Mouse (Mus musculus): Measurements from ENCODE around the gene Gpn2. TPM values are rescaled to one million over a fixed set of nuclear protein-coding genes. Genes with fewer than 3 reads are reported as not detected.
A peak's percentile ranks its signal among the peaks of the same experiment; 100 is the strongest.

Gene Gpn2
- polyA plus RNA-seq, 1 experiment from 2014 or later: 16.1 TPM

DNA sequence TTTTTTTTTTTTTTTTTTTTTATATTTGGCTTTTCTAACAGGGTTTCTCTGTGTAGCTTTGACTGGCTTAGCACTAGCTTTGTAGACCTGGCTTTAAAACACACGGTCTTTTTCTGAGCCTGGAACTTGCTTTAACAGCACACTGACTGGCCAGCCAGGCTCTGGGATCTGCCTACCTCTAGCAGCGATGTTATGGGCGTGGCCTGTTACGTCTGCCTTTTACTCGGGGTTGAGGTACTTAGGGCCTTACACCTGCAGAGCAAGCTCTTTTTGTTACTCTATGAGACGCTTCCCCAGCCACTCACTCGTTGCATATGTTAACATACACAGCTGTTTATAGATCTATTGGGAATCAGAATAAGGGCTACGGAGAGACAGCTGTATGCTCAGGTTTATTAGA is 16.9 kb upstream of the Gpn2 start:
- no peak overlapping the region for H3K4me2 ChIP-seq (replicated peaks; ENCODE audit: low read depth)
- WGBS: 23% methylated on average over 8 of the region's 8 CpGs
- no peak overlapping the region for H3K4me3 ChIP-seq (ENCODE audit: low read depth, low read length)
- no peak overlapping the region for H3K27ac ChIP-seq (ENCODE audit: low read depth, low read length)
- no peaks in the 10 kb centered on the region for H3K36me3 ChIP-seq (ENCODE audit: control insufficient read depth, insufficient read depth)
- H3K9me3 ChIP-seq (ENCODE audit: control insufficient read depth): no peaks in the 10 kb centered on the region
- no peak overlapping the region for H3K9ac ChIP-seq (ENCODE audit: low read depth, low read length)
- H3K4me1 ChIP-seq (replicated peaks; ENCODE audit: control insufficient read depth, insufficient read depth, low read length): no peaks in the 10 kb centered on the region
- TF ChIP-seq CTCF (IDR thresholded peaks at IDR 0.05; ENCODE audit: low read depth): no peak
- H3K27me3 ChIP-seq (replicated peaks; ENCODE audit: control insufficient read depth, insufficient read depth, low read length): no peaks in the 10 kb centered on the region
- ATAC-seq: no peak

DNA sequence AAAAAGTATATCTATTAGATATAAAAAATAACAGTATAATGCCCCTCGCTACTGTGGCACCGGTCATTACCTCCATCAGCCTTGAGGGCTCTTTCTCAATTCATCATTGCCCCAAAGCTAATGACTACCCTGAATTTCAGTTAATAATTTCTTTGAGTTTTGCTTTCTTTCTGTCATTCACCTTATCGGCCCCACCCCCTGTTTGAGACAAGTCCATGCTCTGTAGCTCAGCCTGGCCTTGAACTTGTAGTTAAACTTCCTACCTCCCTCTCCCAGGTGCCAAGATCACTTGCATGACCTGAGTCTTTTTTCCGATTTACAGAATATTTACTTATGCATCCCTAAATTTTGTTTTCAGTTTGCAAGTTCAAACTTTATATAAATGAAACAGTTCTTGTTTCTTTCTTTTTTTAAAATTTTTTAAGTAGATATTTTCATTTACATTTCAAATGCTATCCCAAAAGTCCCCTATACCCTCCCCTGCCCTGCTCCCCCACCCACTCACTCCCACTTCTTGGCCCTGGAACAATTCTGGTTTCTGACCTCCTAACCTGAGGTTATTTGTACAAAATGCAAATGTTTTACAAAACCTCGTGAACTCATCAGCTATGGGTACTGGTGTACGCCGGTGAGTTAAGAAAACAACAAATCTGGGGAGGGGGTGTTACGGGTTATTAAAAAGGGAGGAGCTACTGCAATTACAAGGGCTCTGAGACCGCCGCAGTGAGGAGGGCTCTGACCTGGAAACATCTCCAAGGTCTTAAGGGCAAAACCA is 14.7 kb upstream of the Gpn2 start:
- H3K9me3 ChIP-seq (ENCODE audit: control insufficient read depth): no peaks in the 10 kb centered on the region
- WGBS: 39% methylated on average over 10 of the region's 10 CpGs
- peak overlapping the region; percentile 81 for H3K27ac ChIP-seq (ENCODE audit: low read depth, low read length)
- H3K4me2 ChIP-seq (replicated peaks; ENCODE audit: low read depth): peak overlapping the region; percentile 43; the same call in 1 of the 2 replicates
- H3K27me3 ChIP-seq (replicated peaks; ENCODE audit: control insufficient read depth, insufficient read depth, low read length): no peaks in the 10 kb centered on the region
- no peak for TF ChIP-seq CTCF (IDR thresholded peaks at IDR 0.05; ENCODE audit: low read depth)
- H3K9ac ChIP-seq (ENCODE audit: low read depth, low read length): peak overlapping the region; percentile 27; the same call in 1 of the 2 replicates
- H3K36me3 ChIP-seq (ENCODE audit: control insufficient read depth, insufficient read depth): no peaks in the 10 kb centered on the region
- no peaks in the 10 kb centered on the region for H3K4me1 ChIP-seq (replicated peaks; ENCODE audit: control insufficient read depth, insufficient read depth, low read length)
- peak; percentile 28 for ATAC-seq
- H3K4me3 ChIP-seq (ENCODE audit: low read depth, low read length): no peak overlapping the region

DNA sequence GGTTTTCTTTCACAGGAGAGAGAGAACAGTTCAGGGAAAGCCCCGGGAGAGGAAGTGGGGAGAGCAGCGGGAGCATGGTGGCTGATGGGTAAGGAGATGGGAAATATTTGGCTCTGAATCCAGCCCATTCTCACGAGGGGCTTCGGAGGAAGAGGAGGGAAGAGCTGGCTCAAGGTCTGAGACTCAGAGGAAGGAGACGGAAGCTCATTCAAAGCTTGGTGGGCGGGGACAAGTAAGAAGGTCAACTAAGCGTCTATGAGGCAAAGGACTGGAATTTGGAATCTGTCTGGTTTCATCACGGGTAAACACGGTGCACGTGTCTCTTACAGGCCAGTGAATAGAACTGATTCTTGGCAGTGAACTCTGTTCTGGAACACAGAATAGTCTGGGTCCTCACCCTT is 14.1 kb upstream of the Gpn2 start:
- peak overlapping the region; percentile 81 for H3K27ac ChIP-seq (ENCODE audit: low read depth, low read length)
- H3K4me1 ChIP-seq (replicated peaks; ENCODE audit: control insufficient read depth, insufficient read depth, low read length): 0 out of 2 replicates have a peak, but pooled peaks cover 2% of the 10 kb centered on the region
- no peaks in the 10 kb centered on the region for H3K36me3 ChIP-seq (ENCODE audit: control insufficient read depth, insufficient read depth)
- 20% methylated on average over 10 of the region's 10 CpGs for whole genome bisulfite sequencing
- H3K4me2 ChIP-seq (replicated peaks; ENCODE audit: low read depth): peak overlapping the region; percentile 43; the same call in 1 of the 2 replicates
- TF ChIP-seq CTCF (IDR thresholded peaks at IDR 0.05; ENCODE audit: low read depth): no peak
- no peaks in the 10 kb centered on the region for H3K9me3 ChIP-seq (ENCODE audit: control insufficient read depth)
- H3K4me3 ChIP-seq (ENCODE audit: low read depth, low read length): no peak overlapping the region
- ATAC-seq: peak; percentile 74
- H3K27me3 ChIP-seq (replicated peaks; ENCODE audit: control insufficient read depth, insufficient read depth, low read length): no peaks in the 10 kb centered on the region
- peak overlapping the region; percentile 27; the same call in 1 of the 2 replicates for H3K9ac ChIP-seq (ENCODE audit: low read depth, low read length)

DNA sequence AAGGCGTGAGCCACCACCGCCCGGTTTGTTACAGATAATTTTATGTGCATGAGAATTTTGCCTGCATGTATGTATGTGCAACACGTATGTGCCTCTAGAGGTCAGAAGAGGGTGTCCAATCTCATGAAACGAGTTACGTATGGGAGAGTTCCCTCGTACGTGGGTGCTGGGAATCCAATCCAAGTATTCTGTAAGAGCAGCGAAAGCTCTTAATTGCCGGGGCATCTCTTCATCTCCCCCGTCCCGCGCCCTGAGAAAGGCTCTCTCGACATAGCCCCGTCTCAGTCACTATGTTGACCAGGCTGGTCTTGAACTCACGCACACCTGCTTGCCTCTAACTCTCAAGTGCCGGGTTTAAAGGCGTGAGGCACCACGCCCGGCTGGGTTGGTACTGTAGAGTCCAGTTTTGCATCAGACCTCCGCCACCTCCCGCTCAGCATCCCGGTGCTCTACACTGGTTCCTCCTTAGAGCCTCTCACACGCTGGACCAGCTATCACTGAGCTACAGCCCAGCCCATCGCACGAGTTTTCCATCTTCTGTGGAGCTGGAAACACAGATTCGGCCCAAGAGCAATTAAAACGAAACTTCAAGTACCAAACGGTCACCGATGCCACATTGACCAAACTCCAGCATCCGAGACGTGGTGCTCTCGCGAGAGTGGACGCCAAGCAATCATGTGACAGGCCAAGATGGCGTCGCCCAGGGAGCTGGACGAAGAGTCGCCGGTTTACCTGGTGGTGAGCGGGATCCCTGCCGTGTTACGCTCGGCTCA is 9.9 kb upstream of the Gpn2 start, which contains the start of gene Gpatch3:
TSS of gene Gpatch3 (plus strand) at position 676 of the 773 bp plus-strand sequence.
- Histone ChIP-seq H3K4me2 (replicated peaks; ENCODE audit: low read depth) (peak within 1 kb of the TSS; percentile 98), H3K27ac (ENCODE audit: low read depth, low read length) (peak within 1 kb of the TSS; percentile 76), H3K4me1 (replicated peaks; ENCODE audit: control insufficient read depth, insufficient read depth, low read length) (0 out of 2 replicates have a peak, but pooled peaks cover 3% of the 10 kb centered on the region), H3K9ac (ENCODE audit: low read depth, low read length) (peak within 1 kb of the TSS; percentile 96), H3K9me3 (ENCODE audit: control insufficient read depth) (no peaks in the 10 kb centered on the region), H3K36me3 (ENCODE audit: control insufficient read depth, insufficient read depth) (peaks cover 19% of the 10 kb centered on the region), H3K4me3 (ENCODE audit: low read depth, low read length) (peak within 1 kb of the TSS; percentile 92), H3K27me3 (replicated peaks; ENCODE audit: control insufficient read depth, insufficient read depth, low read length) (no peaks in the 10 kb centered on the region)
- peak; percentile 59 for TF ChIP-seq CTCF (IDR thresholded peaks at IDR 0.05; ENCODE audit: low read depth)
- ATAC-seq: peak; percentile 78
- WGBS: 4% methylated on average over 44 of the region's 44 CpGs

DNA sequence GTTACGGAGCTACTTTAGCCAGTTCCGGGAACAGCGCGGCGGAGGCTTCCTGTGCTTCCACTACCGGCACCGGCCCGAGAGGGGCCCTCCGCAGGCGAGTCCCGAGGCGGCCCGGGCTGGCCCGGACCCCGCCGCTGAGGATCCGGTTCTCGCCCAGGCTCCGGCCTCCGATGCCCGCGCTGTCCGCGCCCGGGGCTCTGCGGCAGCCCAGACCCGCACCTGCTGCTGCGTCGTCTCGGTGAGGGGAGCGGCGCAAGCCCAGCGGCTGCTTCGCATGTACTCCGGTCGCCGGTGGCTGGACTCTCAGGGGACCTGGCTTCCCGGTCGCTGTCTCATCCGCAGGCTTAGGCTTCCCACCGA is 9.3 kb upstream of the Gpn2 start:
- peak overlapping the region; percentile 92 for H3K4me3 ChIP-seq (ENCODE audit: low read depth, low read length)
- H3K27me3 ChIP-seq (replicated peaks; ENCODE audit: control insufficient read depth, insufficient read depth, low read length): no peaks in the 10 kb centered on the region
- peak overlapping the region; percentile 98 for H3K4me2 ChIP-seq (replicated peaks; ENCODE audit: low read depth)
- H3K9ac ChIP-seq (ENCODE audit: low read depth, low read length): peak overlapping the region; percentile 96
- TF ChIP-seq CTCF (IDR thresholded peaks at IDR 0.05; ENCODE audit: low read depth): no peak
- peak overlapping the region; percentile 76 for H3K27ac ChIP-seq (ENCODE audit: low read depth, low read length)
- peaks cover 22% of the 10 kb centered on the region for H3K36me3 ChIP-seq (ENCODE audit: control insufficient read depth, insufficient read depth)
- no peaks in the 10 kb centered on the region for H3K9me3 ChIP-seq (ENCODE audit: control insufficient read depth)
- H3K4me1 ChIP-seq (replicated peaks; ENCODE audit: control insufficient read depth, insufficient read depth, low read length): 0 out of 2 replicates have a peak, but pooled peaks cover 3% of the 10 kb centered on the region
- peak; percentile 38 for ATAC-seq
- under 1% methylated on average over 39 of the region's 41 CpGs for WGBS

DNA sequence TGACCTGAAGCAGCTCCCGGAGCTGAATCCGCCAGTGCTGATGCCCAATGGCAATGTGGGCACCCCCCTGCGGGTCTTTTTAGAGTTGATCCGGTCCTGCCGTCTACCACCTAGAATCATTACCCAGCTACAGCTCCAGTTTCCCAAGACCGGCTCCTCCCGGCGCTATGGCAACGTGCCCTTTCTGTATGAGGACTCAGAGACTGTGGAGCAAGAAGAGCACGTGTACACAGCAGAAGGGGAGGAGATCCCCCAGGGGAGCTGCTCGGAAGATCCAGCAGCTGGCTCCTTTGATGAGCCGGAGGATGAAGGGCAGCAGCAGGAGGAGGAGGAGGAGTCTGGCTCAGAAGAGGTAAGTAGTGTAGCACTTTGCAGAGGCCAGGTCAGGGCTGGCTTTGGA is 6.2 kb upstream of the Gpn2 start:
- ATAC-seq: no peak
- H3K4me3 ChIP-seq (ENCODE audit: low read depth, low read length): no peak overlapping the region
- 0 out of 2 replicates have a peak, but pooled peaks cover 3% of the 10 kb centered on the region for H3K4me1 ChIP-seq (replicated peaks; ENCODE audit: control insufficient read depth, insufficient read depth, low read length)
- 78% methylated on average over 12 of the region's 12 CpGs for WGBS
- no peaks in the 10 kb centered on the region for H3K9me3 ChIP-seq (ENCODE audit: control insufficient read depth)
- peaks cover 46% of the 10 kb centered on the region for H3K36me3 ChIP-seq (ENCODE audit: control insufficient read depth, insufficient read depth)
- H3K4me2 ChIP-seq (replicated peaks; ENCODE audit: low read depth): no peak overlapping the region
- TF ChIP-seq CTCF (IDR thresholded peaks at IDR 0.05; ENCODE audit: low read depth): no peak
- no peak overlapping the region for H3K27ac ChIP-seq (ENCODE audit: low read depth, low read length)
- H3K9ac ChIP-seq (ENCODE audit: low read depth, low read length): no peak overlapping the region
- no peaks in the 10 kb centered on the region for H3K27me3 ChIP-seq (replicated peaks; ENCODE audit: control insufficient read depth, insufficient read depth, low read length)

Measured in intestine, postnatal 0 days (tissue).